Mouse (Mus musculus) ES-Bruce4 (cell line): Measurements from ENCODE around the gene Cdc7. TPM values are rescaled to one million over a fixed set of nuclear protein-coding genes. Genes with fewer than 3 reads are reported as not detected.

Experiments used
- H3K27ac ChIP-seq: 2 replicates; pipeline ENCODE4 v1.5.1; 2012; ENCODE audit warnings: low read length, inconsistent platforms; ENCODE audit not compliant: insufficient read depth
- H3K27me3 ChIP-seq: 2 replicates; pipeline ENCODE4 v1.6.1; 2012; ENCODE audit warnings: mild to moderate bottlenecking, low read length, inconsistent platforms; ENCODE audit not compliant: control insufficient read depth, poor library complexity, insufficient read depth, severe bottlenecking
- H3K36me3 ChIP-seq: 2 replicates; pipeline ENCODE4 v1.6.1; 2012; ENCODE audit warnings: inconsistent platforms, mild to moderate bottlenecking, low read length, moderate library complexity; ENCODE audit not compliant: control insufficient read depth, poor library complexity, insufficient read depth, severe bottlenecking
- H3K4me1 ChIP-seq: one replicate; pipeline ENCODE4 v1.8.1; 2011; ENCODE audit warnings: low read length; ENCODE audit not compliant: control insufficient read depth, insufficient read depth
- H3K4me3 ChIP-seq: 2 replicates; pipeline ENCODE4 v1.5.1; 2011; ENCODE audit warnings: low read depth, mild to moderate bottlenecking, low read length
- H3K9ac ChIP-seq: 2 replicates; pipeline ENCODE4 v1.6.1; 2012; ENCODE audit warnings: low read depth, mild to moderate bottlenecking, inconsistent platforms; ENCODE audit not compliant: poor library complexity, severe bottlenecking
- H3K9me3 ChIP-seq: replicated peaks from 2 replicates; pipeline ENCODE4 v1.6.1; 2012; ENCODE audit warnings: mild to moderate bottlenecking, low read length, inconsistent platforms; ENCODE audit not compliant: control insufficient read depth, poor library complexity, insufficient read depth, severe bottlenecking
- CTCF ChIP-seq: IDR thresholded peaks from one replicate; pipeline ENCODE4 v1.8.1; 2011; ENCODE audit warnings: low read depth, low read length
- EP300 ChIP-seq: IDR thresholded peaks from 2 replicates; pipeline ENCODE4 v1.6.1; 2011; ENCODE audit warnings: low read depth, low read length; ENCODE audit not compliant: insufficient read depth
- POLR2A ChIP-seq: IDR thresholded peaks from one replicate; pipeline ENCODE4 v1.8.1; 2011; ENCODE audit warnings: low read length; ENCODE audit not compliant: insufficient read depth
- polyA plus RNA-seq: library from polyadenylated mRNA; stranded (reverse); fragments of >200 nt; gene quantifications from 2 replicates; pipeline ENCODE4 v1.2.4, GENCODE M21; 2011; ENCODE audit warnings: low read depth; ENCODE audit not compliant: missing spikeins, insufficient read depth, insufficient read length

Gene Cdc7
- polyA plus RNA-seq, 1 experiment = 49.9 TPM

DNA sequence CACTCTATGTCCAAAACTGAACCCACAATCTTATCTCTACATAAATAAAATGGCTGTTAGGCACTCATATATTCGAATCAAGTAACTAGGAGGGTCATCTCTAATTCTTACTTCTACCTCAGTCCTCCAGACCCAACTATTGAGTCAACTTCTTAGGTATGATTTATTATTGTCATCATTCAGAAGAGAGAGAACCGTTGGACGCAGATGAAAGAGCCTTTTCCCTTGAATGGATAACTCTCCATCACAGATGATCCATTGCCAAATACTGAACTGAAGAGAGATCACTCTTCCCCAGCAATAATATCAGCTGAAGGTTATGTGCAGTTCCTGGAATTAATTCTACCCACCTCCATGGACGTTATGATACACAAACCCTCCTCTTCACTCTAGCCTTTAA, 17.8 kb upstream of the Cdc7 start:
- H3K4me1 ChIP-seq = no peaks in the 10 kb centered on the region
- H3K36me3 ChIP-seq = no peaks in the 10 kb centered on the region
- no peak overlapping the region for H3K27ac ChIP-seq
- no peaks in the 10 kb centered on the region for H3K9me3 ChIP-seq
- H3K9ac ChIP-seq = no peak overlapping the region
- no peaks in the 10 kb centered on the region for H3K27me3 ChIP-seq
- no peak for TF ChIP-seq EP300
- no peak for TF ChIP-seq POLR2A
- no peak for TF ChIP-seq CTCF
- no peak overlapping the region for H3K4me3 ChIP-seq

DNA sequence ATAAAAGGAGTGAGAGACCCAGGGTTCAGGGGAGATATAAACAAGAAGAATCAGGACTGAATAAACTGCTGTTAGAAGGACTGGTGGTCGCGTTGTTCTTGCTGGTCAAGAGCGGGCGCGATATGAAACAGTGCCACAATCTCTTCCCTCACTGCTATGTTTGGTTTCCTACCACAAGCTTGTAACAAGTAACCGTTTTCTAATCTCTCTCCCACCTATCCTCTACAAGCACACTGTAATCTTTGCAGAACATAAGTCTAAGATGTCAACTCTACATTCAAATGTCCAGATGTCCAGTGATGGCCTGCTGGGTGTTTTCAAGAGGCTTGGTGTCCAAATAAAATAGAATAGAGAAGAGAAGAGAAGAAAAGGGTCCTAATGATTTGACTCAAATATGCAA, 15.4 kb upstream of the Cdc7 start:
- Histone ChIP-seq H3K9ac (no peak overlapping the region), H3K36me3 (no peaks in the 10 kb centered on the region), H3K27me3 (no peaks in the 10 kb centered on the region), H3K4me3 (no peak overlapping the region), H3K9me3 (no peaks in the 10 kb centered on the region), H3K27ac (no peak overlapping the region), H3K4me1 (no peaks in the 10 kb centered on the region)
- TF ChIP-seq POLR2A = no peak
- no peak for TF ChIP-seq EP300
- no peak for TF ChIP-seq CTCF

DNA sequence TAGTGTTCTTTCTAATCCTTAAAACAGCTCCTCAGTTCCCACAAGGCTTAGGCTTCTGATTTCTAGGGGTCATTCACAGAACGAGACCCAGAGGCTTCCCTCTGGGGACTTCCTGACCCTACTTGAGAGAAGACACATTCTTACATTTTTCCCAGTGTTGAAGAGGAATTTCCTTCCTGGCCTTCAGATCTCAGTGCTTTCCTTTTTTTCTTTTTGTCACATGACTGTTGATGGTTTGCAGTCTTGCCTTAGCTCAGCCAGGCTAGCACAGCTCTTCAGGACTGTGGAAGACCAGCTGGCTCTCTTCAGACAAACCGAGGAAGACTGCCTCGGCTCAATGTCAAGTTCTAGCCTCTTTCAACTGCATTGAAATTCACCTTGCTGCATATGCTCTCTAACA, 7.7 kb upstream of the Cdc7 start:
- TF ChIP-seq POLR2A (no peak), EP300 (no peak), CTCF (no peak)
- Histone ChIP-seq H3K27me3 (no peaks in the 10 kb centered on the region), H3K9me3 (no peaks in the 10 kb centered on the region; the same call in 1 of the 2 replicates), H3K36me3 (no peaks in the 10 kb centered on the region), H3K27ac (no peak overlapping the region), H3K4me1 (peaks cover 2% of the 10 kb centered on the region), H3K9ac (no peak overlapping the region), H3K4me3 (no peak overlapping the region)

DNA sequence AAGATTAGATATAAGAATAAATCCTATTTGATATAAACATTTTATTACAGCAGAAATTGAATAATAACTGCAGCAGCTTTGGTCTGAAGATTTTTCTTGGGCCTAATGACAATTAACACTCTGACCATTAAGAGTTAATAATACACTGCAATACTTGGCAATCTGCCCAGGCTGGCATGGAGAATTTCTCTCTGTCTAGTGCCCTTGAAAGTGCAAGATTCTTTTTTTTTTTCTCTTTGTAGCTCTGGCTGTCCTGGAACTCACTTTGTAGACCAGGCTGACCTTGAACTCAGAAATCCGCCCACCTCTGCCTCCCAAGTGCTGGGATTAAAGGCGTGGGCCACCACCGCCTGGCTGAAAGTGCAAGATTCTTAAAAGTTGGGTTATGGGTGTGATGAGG, 5.1 kb upstream of the Cdc7 start:
- TF ChIP-seq CTCF = no peak
- no peak for TF ChIP-seq EP300
- no peak for TF ChIP-seq POLR2A
- Histone ChIP-seq H3K27ac (no peak overlapping the region), H3K9me3 (no peaks in the 10 kb centered on the region; the same call in 1 of the 2 replicates), H3K4me3 (no peak overlapping the region), H3K27me3 (no peaks in the 10 kb centered on the region), H3K36me3 (no peaks in the 10 kb centered on the region), H3K9ac (no peak overlapping the region), H3K4me1 (peaks cover 2% of the 10 kb centered on the region)

DNA sequence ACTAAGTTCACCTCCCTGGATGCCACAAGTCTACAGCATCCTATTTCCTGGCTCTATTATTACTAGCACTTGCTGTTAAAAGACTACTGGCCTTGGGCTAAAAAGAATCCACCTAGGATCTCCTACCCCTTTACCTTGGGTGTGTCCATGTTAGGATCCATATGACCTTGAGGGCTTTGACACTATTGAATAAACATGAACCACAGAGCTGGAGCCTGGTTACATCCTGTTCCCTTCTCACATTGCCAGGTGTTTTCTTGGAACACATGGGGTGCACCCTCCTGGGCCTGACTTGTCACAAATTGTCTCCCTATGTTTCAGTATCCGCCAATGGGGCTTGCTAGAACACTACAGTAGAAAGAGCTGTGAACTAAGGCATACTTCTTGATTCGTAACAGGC, 3.7 kb upstream of the Cdc7 start:
- Histone ChIP-seq H3K4me3 (no peak overlapping the region), H3K9ac (no peak overlapping the region), H3K36me3 (peaks cover under 1% of the 10 kb centered on the region; the same call in 1 of the 2 replicates), H3K27ac (no peak overlapping the region), H3K4me1 (peaks cover 2% of the 10 kb centered on the region), H3K9me3 (no peaks in the 10 kb centered on the region), H3K27me3 (no peaks in the 10 kb centered on the region)
- TF ChIP-seq CTCF (no peak), POLR2A (no peak), EP300 (no peak)

DNA sequence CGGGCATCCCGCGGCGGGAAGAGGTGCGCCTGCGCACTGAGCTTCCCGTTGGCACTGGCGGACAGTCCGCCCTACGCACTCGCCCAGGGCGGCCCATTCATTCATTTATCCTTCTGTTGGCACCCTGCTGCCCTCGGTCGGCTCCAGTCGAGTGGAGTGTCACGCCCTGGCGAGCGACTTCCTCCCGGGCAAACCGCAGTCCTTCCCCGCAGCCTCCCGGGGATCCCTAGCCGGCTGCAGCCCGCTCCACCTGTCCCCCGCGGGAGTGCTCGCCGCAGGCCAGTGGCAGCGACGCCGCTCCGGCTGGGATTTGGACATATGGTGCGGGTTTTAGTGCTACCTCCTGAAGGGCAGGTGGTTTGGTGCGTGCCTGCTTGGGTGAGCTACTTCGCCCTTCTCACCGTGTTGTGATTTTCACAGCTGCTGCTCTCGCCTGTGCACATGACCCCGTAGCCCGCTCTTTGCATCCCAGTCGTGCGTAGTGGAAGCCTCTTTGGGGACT, 442 bp downstream of the Cdc7 start:
- H3K4me1 ChIP-seq = peaks cover 1% of the 10 kb centered on the region
- peak overlapping the region; percentile 94 for H3K4me3 ChIP-seq
- H3K36me3 ChIP-seq = peaks cover 21% of the 10 kb centered on the region
- TF ChIP-seq CTCF (no peak), POLR2A (no peak)
- H3K27me3 ChIP-seq = no peaks in the 10 kb centered on the region
- no peaks in the 10 kb centered on the region for H3K9me3 ChIP-seq
- H3K9ac ChIP-seq = peak overlapping the region; percentile 86
- no peak overlapping the region for H3K27ac ChIP-seq
